Mouse (Mus musculus) CH12.LX (cell line): Measurements from ENCODE around the gene Scand1. TPM values are rescaled to one million over a fixed set of nuclear protein-coding genes. Genes with fewer than 3 reads are reported as not detected.

Source experiments
- DNase-seq: peaks from one replicate; pipeline ENCODE4 v3.0.0-alpha.2; 2013; ENCODE audit errors: extremely low read depth
- H3K27ac ChIP-seq: 2 replicates; pipeline ENCODE4 v1.5.1; 2012; ENCODE audit warnings: low read depth, mild to moderate bottlenecking, control low read depth, moderate library complexity; ENCODE audit not compliant: insufficient read depth
- H3K27me3 ChIP-seq: replicated peaks from 2 replicates; pipeline ENCODE3; 2012; ENCODE audit warnings: inconsistent platforms
- H3K36me3 ChIP-seq, 2 experiments: replicated peaks in 1 of 2; 2 replicates each; pipeline versions ENCODE3 to v1.6.1; 2012; ENCODE audit warnings: inconsistent platforms in 1 of 2, low read length in 1 of 2, mild to moderate bottlenecking in 1 of 2, mixed read lengths in 1 of 2, moderate library complexity in 1 of 2; ENCODE audit not compliant: control insufficient read depth in 1 of 2, insufficient read depth in 1 of 2
- H3K4me1 ChIP-seq, 2 experiments: 2 replicates each; pipeline ENCODE4 v1.6.1; 2012; ENCODE audit warnings: inconsistent platforms in 1 of 2, moderate library complexity in 1 of 2; ENCODE audit not compliant: insufficient read depth in 2 of 2, control insufficient read depth in 1 of 2
- H3K4me2 ChIP-seq: 2 replicates; pipeline ENCODE4 v1.6.1; 2012; ENCODE audit warnings: low read depth, mild to moderate bottlenecking, control low read depth; ENCODE audit not compliant: poor library complexity, insufficient read depth, severe bottlenecking
- H3K4me3 ChIP-seq, 3 experiments: fragments of 150-350 bp in 1 of 3; sonication (generic) in 1 of 3; replicated peaks in 1 of 3; 2 replicates each; pipeline versions ENCODE3 to v1.5.1; 2011 to 2012; ENCODE audit warnings: low read depth in 2 of 3, low read length in 2 of 3, mild to moderate bottlenecking in 2 of 3, moderate library complexity in 2 of 3, control low read depth in 1 of 3, improper control_type of control experiment in 1 of 3, inconsistent platforms in 1 of 3, mixed read lengths in 1 of 3; ENCODE audit not compliant: poor library complexity in 1 of 3
- H3K79me2 ChIP-seq: replicated peaks from 2 replicates; pipeline ENCODE4 v1.6.1; 2012; ENCODE audit warnings: mild to moderate bottlenecking, moderate library complexity; ENCODE audit not compliant: control insufficient read depth, poor library complexity, insufficient read depth, severe bottlenecking; ENCODE audit errors: extremely low read depth
- H3K9ac ChIP-seq: 2 replicates; pipeline ENCODE4 v1.6.1; 2012; ENCODE audit warnings: low read depth, mild to moderate bottlenecking, control low read depth, moderate library complexity; ENCODE audit not compliant: insufficient read depth
- H3K9me3 ChIP-seq: replicated peaks from 2 replicates; pipeline ENCODE3; 2012; ENCODE audit warnings: low read length, inconsistent platforms, mixed read lengths
- CHD1 ChIP-seq: IDR thresholded peaks from 2 replicates; pipeline ENCODE4 v1.6.1; 2012; ENCODE audit warnings: low read depth, low read length, improper control_type of control experiment, inconsistent platforms
- CHD2 ChIP-seq: IDR thresholded peaks from 2 replicates; pipeline ENCODE4 v1.6.1; 2011; ENCODE audit warnings: low read length, improper control_type of control experiment
- CTCF ChIP-seq, 2 experiments: IDR thresholded peaks in 1 of 2; conservative IDR thresholded peaks in 1 of 2; 2 replicates each; pipeline ENCODE4 v1.5.1; 2011 to 2012; ENCODE audit warnings: low read depth in 2 of 2, low read length in 2 of 2, improper control_type of control experiment in 1 of 2, inconsistent platforms in 1 of 2, mild to moderate bottlenecking in 1 of 2, moderate library complexity in 1 of 2
- EP300 ChIP-seq: IDR thresholded peaks from 2 replicates; pipeline ENCODE4 v1.6.1; 2011; ENCODE audit warnings: low read length, improper control_type of control experiment
- IRF4 ChIP-seq: IDR thresholded peaks from 2 replicates; pipeline ENCODE4 v1.6.1; 2014; ENCODE audit warnings: low read depth, mild to moderate bottlenecking, inconsistent platforms, low read length, improper control_type of control experiment
- KAT2A ChIP-seq: IDR thresholded peaks from 2 replicates; pipeline ENCODE4 v1.6.1; 2012; ENCODE audit warnings: low read length, improper control_type of control experiment, inconsistent platforms; ENCODE audit not compliant: insufficient replicate concordance
- MAFK ChIP-seq: IDR thresholded peaks from 2 replicates; pipeline ENCODE4 v1.6.1; 2011; ENCODE audit warnings: low read length, improper control_type of control experiment; ENCODE audit not compliant: insufficient replicate concordance
- MAX ChIP-seq: IDR thresholded peaks from 2 replicates; pipeline ENCODE4 v1.6.1; 2011; ENCODE audit warnings: low read length, improper control_type of control experiment
- MAZ ChIP-seq: IDR thresholded peaks from 2 replicates; pipeline ENCODE4 v1.6.1; 2012; ENCODE audit warnings: low read depth, mild to moderate bottlenecking, inconsistent platforms, low read length, improper control_type of control experiment, moderate library complexity
- MYC ChIP-seq: IDR thresholded peaks from 2 replicates; pipeline ENCODE4 v1.6.1; 2011; ENCODE audit warnings: low read depth, mild to moderate bottlenecking, improper control_type of control experiment, low read length
- NELFE ChIP-seq: IDR thresholded peaks from 2 replicates; pipeline ENCODE4 v1.6.1; 2011; ENCODE audit warnings: low read depth, low read length, improper control_type of control experiment
- NRF1 ChIP-seq: IDR thresholded peaks from 2 replicates; pipeline ENCODE4 v1.6.1; 2014; ENCODE audit warnings: low read depth, mild to moderate bottlenecking, inconsistent platforms, low read length, improper control_type of control experiment, moderate library complexity
- POLR2AphosphoS2 ChIP-seq: IDR thresholded peaks from 2 replicates; pipeline ENCODE4 v1.6.1; 2011; ENCODE audit warnings: low read depth, low read length, improper control_type of control experiment
- RAD21 ChIP-seq: IDR thresholded peaks from 2 replicates; pipeline ENCODE4 v1.6.1; 2011; ENCODE audit warnings: low read depth, mild to moderate bottlenecking, low read length, improper control_type of control experiment, moderate library complexity
- RCOR1 ChIP-seq: conservative IDR thresholded peaks from 2 replicates; pipeline ENCODE4 v1.6.1; 2012; ENCODE audit warnings: low read depth, mild to moderate bottlenecking, inconsistent platforms, low read length, improper control_type of control experiment
- SIN3A ChIP-seq: IDR thresholded peaks from 2 replicates; pipeline ENCODE4 v1.6.1; 2012; ENCODE audit warnings: low read length, improper control_type of control experiment, inconsistent platforms
- SMC3 ChIP-seq: IDR thresholded peaks from 2 replicates; pipeline ENCODE4 v1.6.1; 2011; ENCODE audit warnings: low read depth, low read length, improper control_type of control experiment
- TBP ChIP-seq: conservative IDR thresholded peaks from 2 replicates; pipeline ENCODE4 v1.6.1; 2011; ENCODE audit warnings: low read depth, low read length, improper control_type of control experiment
- UBTF ChIP-seq: IDR thresholded peaks from 2 replicates; pipeline ENCODE4 v1.6.1; 2012; ENCODE audit warnings: low read depth, mild to moderate bottlenecking, inconsistent platforms, low read length, improper control_type of control experiment, moderate library complexity
- USF1 ChIP-seq: IDR thresholded peaks from 2 replicates; pipeline ENCODE4 v1.6.1; 2014; ENCODE audit warnings: low read depth, mild to moderate bottlenecking, inconsistent platforms, low read length, improper control_type of control experiment
- USF2 ChIP-seq: conservative IDR thresholded peaks from 2 replicates; pipeline ENCODE4 v1.6.1; 2011; ENCODE audit warnings: low read depth, low read length, improper control_type of control experiment
- ZMIZ1 ChIP-seq: IDR thresholded peaks from 2 replicates; pipeline ENCODE4 v1.6.1; 2012; ENCODE audit warnings: low read depth, mild to moderate bottlenecking, inconsistent platforms, low read length, improper control_type of control experiment
- dilution Hi-C: fragments of 300-500 bp; cut with MboI; formaldehyde crosslinking; loops from 2 replicates; pipeline ENCODE4 v1.14.3; 2020; ENCODE audit warnings: low sequenced_read_pairs; ENCODE audit not compliant: extremely low pct_unique_long_range_greater_than_20kb, extremely low pct_ligation_motif_present
- in situ Hi-C: fragments of 300-500 bp; cut with MboI; formaldehyde crosslinking; loops from 3 replicates; pipeline ENCODE4 v1.14.3; 2019; ENCODE audit warnings: low sequenced_read_pairs, low pct_ligation_motif_present, low pct_unique_long_range_greater_than_20kb, mixed read lengths
- polyA plus RNA-seq: library from polyadenylated mRNA; unstranded; fragments of >175 nt; gene quantifications from 2 replicates; pipeline ENCODE4 v1.2.1, GENCODE M21; 2012; ENCODE audit warnings: low read depth; ENCODE audit not compliant: insufficient read length
- total RNA-seq, 2 experiments: library from RNA; depleted of rRNA; stranded (reverse); fragments of 300-350 nt in 1 of 2; fragments of >200 nt in 1 of 2; gene quantifications; 2 replicates each; pipeline ENCODE4 v1.2.3; 2012 to 2014

Gene Scand1
- total and polyA plus RNA-seq, 3 experiments: 48.5 to 86.6 (median 72.6) TPM

DNA sequence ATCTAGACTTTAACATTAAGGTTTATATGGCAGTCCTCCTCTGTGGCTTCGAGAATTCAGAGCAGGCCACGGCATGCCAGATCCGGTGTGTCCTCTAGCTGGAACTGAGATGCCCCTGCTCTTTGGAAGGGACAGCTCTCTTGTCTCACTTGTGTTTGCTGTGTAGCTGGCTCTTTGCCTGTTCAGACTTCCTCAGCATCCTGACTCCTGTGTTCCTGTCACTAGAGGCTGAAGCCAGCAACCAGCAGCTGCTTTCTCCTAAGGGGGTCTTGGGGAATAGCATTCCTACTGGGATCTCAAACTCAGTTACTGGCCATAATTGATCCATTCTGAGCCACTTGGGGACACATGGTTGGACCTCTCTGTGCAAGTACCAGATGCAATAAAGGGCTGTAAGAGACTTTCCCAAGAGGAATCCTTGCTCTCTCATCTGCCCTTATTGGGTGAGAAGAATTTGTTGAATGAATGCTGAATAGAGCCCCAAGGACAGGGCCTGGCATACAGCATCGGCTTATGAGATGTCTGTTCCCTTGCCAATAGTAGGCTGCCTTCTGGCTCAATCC lies 36.9 kb upstream of the Scand1 start:
- in situ Hi-C loops: no loop called here
- TF ChIP-seq EP300 (no peak), UBTF (no peak), POLR2AphosphoS2 (no peak), KAT2A (no peak), IRF4 (no peak), CHD1 (no peak), USF2 (no peak)

GRCm38 (mm10) chr2:156348812-156349211 lies 36.3 kb upstream of the Scand1 start:
- TF ChIP-seq USF1 (no peak), TBP (no peak), RCOR1 (no peak), MAZ (no peak), USF2 (no peak), IRF4 (no peak), MAFK (no peak), CTCF (conservative IDR thresholded peaks at IDR 0.05 in 1 of 2, IDR thresholded peaks at IDR 0.05 in 1 of 2; ENCODE audit: low read depth in 2 of 2, low read length in 2 of 2) (no peak), MYC (no peak), NELFE (no peak), SIN3A (no peak), MAX (no peak), SMC3 (no peak), CHD2 (no peak), RAD21 (no peak), UBTF (no peak), ZMIZ1 (no peak), NRF1 (no peak)

More for the DNA sequence above, 36.9 kb upstream of the Scand1 start:
- Histone ChIP-seq H3K4me3 (no peak overlapping the region), H3K4me1 (peaks cover 0 to 20% of the 10 kb centered on the region in 2 experiments; a peak in 1 of 4 replicates), H3K27me3 (no peaks in the 10 kb centered on the region), H3K79me2 (no peaks in the 10 kb centered on the region), H3K9ac (no peak overlapping the region), H3K36me3 (no peaks in the 10 kb centered on the region), H3K27ac (no peak overlapping the region), H3K4me2 (no peak overlapping the region), H3K9me3 (peaks cover 2% of the 10 kb centered on the region)
- dilution Hi-C loops: no loop called here
- no peak for DNase-seq

More at GRCm38 (mm10) chr2:156348812-156349211, 36.3 kb upstream of the Scand1 start:
- no peak overlapping the region for H3K4me3 ChIP-seq
- no peaks in the 10 kb centered on the region for H3K27me3 ChIP-seq
- in situ Hi-C loops (no loop called here), dilution Hi-C loops (no loop called here)
- DNase-seq: no peak
- no peak overlapping the region for H3K9ac ChIP-seq
- peaks cover 2% of the 10 kb centered on the region for H3K9me3 ChIP-seq
- H3K36me3 ChIP-seq: no peaks in the 10 kb centered on the region
- peaks cover 0 to 20% of the 10 kb centered on the region in 2 experiments; a peak in 1 of 4 replicates for H3K4me1 ChIP-seq
- H3K27ac ChIP-seq: no peak overlapping the region
- H3K79me2 ChIP-seq: no peaks in the 10 kb centered on the region
- no peak overlapping the region for H3K4me2 ChIP-seq
